Comparison of ENCODE assay signal across 16 mouse cellular contexts in genomic region chr2:71936711-71937110, GRCm38 (mm10). TPM values are rescaled to one million over a fixed set of nuclear protein-coding genes. Genes with fewer than 3 reads are reported as not detected.
"Had no signal": no experiment of that assay in that cellular context is flagged by ENCODE, and none has a peak within 500 bp of the region (broad histone marks: within the 10 kb centered on the region; RNA-seq: fewer than 3 reads in every experiment).

No protein-coding gene starts in this region.

- H3K4me3 ChIP-seq: lung, embryonic 15.5 days; megakaryocyte, embryonic 14.5 days; midbrain, embryonic 12.5 days; neural tube, embryonic 12.5 days; stomach, embryonic 15.5 days had no signal

- H3K9ac ChIP-seq: liver, postnatal 0 days; lung, embryonic 15.5 days; midbrain, embryonic 12.5 days; neural tube, embryonic 12.5 days; stomach, embryonic 15.5 days had no signal

- H3K4me1 ChIP-seq: lung, embryonic 15.5 days; megakaryocyte, embryonic 14.5 days; midbrain, embryonic 12.5 days; neural tube, embryonic 12.5 days; stomach, embryonic 15.5 days had no signal

- H3K27me3 ChIP-seq: lung, embryonic 15.5 days; midbrain, embryonic 12.5 days; stomach, embryonic 15.5 days had no signal

- H3K9me3 ChIP-seq: lung, embryonic 15.5 days; megakaryocyte, embryonic 14.5 days; midbrain, embryonic 12.5 days; neural tube, embryonic 12.5 days; stomach, embryonic 15.5 days had no signal

- DNase-seq: liver, postnatal 0 days; lung, adult 2 months; lung, postnatal 14 days; lung, postnatal 36 days; midbrain, embryonic 14.5 days; thymus, adult 2 months; thymus, postnatal 25 days; thymus, postnatal 4 days had no signal

- ATAC-seq: liver, postnatal 0 days; lung, postnatal 0 days had no signal

- H3K27ac ChIP-seq: lung, embryonic 15.5 days; macrophage; midbrain, embryonic 12.5 days; neural tube, embryonic 12.5 days; stomach, embryonic 15.5 days; stomach, postnatal 0 days had no signal

- H3K4me2 ChIP-seq: lung, embryonic 15.5 days; midbrain, embryonic 12.5 days; neural tube, embryonic 12.5 days; stomach, embryonic 15.5 days had no signal

- H3K36me3 ChIP-seq: lung, embryonic 15.5 days; midbrain, embryonic 12.5 days; neural tube, embryonic 12.5 days; stomach, embryonic 15.5 days had no signal

RNA-seq across cellular contexts. Expression of gene Rapgef4, which starts 44.3 kb away (rescaled TPM):
- polyA plus RNA-seq: macrophage had no signal
